Mouse (Mus musculus): Measurements from ENCODE around the gene Vamp2. TPM values are rescaled to one million over a fixed set of nuclear protein-coding genes. Genes with fewer than 3 reads are reported as not detected.

Vamp2 gene
- total and polyA plus RNA-seq, 2 experiments: 5.2 to 36.9 TPM

GRCm38 (mm10) chr11:69094697-69095429, 6.6 kb downstream of the Vamp2 start, which contains the start of gene Per1:
Gene Per1, plus strand, starts transcription at chr11:69095217.
- peaks cover 2% of the 10 kb centered on the region; the same call in 1 of the 2 replicates for H3K36me3 ChIP-seq (ENCODE audit: control insufficient read depth, insufficient read depth, low read length)
- under 1% methylated on average over 37 of the region's 37 CpGs for WGBS
- peak within 1 kb of the TSS; percentile 82 for H3K4me3 ChIP-seq (ENCODE audit: insufficient read depth, low read depth, low read length)
- H3K9ac ChIP-seq (ENCODE audit: low read depth, low read length): peak within 1 kb of the TSS; percentile 88
- H3K79me2 ChIP-seq (ENCODE audit: control insufficient read depth, insufficient read depth, low read length): peaks cover 6% of the 10 kb centered on the region; the same call in 1 of the 2 replicates
- no peaks in the 10 kb centered on the region for H3K27me3 ChIP-seq (ENCODE audit: control insufficient read depth, insufficient read depth, low read length)
- H3K4me1 ChIP-seq (ENCODE audit: control insufficient read depth, insufficient read depth, low read length): peaks cover 13% of the 10 kb centered on the region
- peak; percentile 99 for DNase-seq (ENCODE audit: extremely low read depth, low read depth, low spot score)
- peak within 1 kb of the TSS; percentile 98 for H3K27ac ChIP-seq (replicated peaks; ENCODE audit: insufficient read depth, low read depth, low read length)
- TF ChIP-seq POLR2A (IDR thresholded peaks at IDR 0.05; ENCODE audit: extremely low read depth, insufficient read depth, low read length) (peak; percentile 93), CTCF (IDR thresholded peaks at IDR 0.05; ENCODE audit: low read depth, low read length) (no peak)

- no peak for TF ChIP-seq POLR2A (IDR thresholded peaks at IDR 0.05; ENCODE audit: extremely low read depth, insufficient read depth, low read length)
- TF ChIP-seq CTCF (IDR thresholded peaks at IDR 0.05; ENCODE audit: low read depth, low read length): no peak
- Histone ChIP-seq H3K4me1 (ENCODE audit: control insufficient read depth, insufficient read depth, low read length) (peaks cover 18% of the 10 kb centered on the region), H3K9ac (ENCODE audit: low read depth, low read length) (peak overlapping the region; percentile 88), H3K27me3 (ENCODE audit: control insufficient read depth, insufficient read depth, low read length) (no peaks in the 10 kb centered on the region), H3K36me3 (ENCODE audit: control insufficient read depth, insufficient read depth, low read length) (peaks cover 3% of the 10 kb centered on the region; the same call in 1 of the 2 replicates), H3K27ac (replicated peaks; ENCODE audit: insufficient read depth, low read depth, low read length) (peak overlapping the region; percentile 98), H3K79me2 (ENCODE audit: control insufficient read depth, insufficient read depth, low read length) (peaks cover 7% of the 10 kb centered on the region; the same call in 1 of the 2 replicates), H3K4me3 (ENCODE audit: insufficient read depth, low read depth, low read length) (peak overlapping the region; percentile 82)
- peak; percentile 58 for DNase-seq (ENCODE audit: extremely low read depth, low read depth, low spot score)
- under 1% methylated on average over 27 of the region's 27 CpGs for WGBS
These were observed 7.4 kb downstream of the Vamp2 start for GRCm38 (mm10) chr11:69095511-69096231.

- Histone ChIP-seq H3K79me2 (ENCODE audit: control insufficient read depth, insufficient read depth, low read length) (peaks cover 13% of the 10 kb centered on the region; the same call in 1 of the 2 replicates), H3K27me3 (ENCODE audit: control insufficient read depth, insufficient read depth, low read length) (no peaks in the 10 kb centered on the region), H3K4me1 (ENCODE audit: control insufficient read depth, insufficient read depth, low read length) (peaks cover 18% of the 10 kb centered on the region), H3K4me3 (ENCODE audit: insufficient read depth, low read depth, low read length) (peak overlapping the region; percentile 82), H3K9ac (ENCODE audit: low read depth, low read length) (peak overlapping the region; percentile 51), H3K27ac (replicated peaks; ENCODE audit: insufficient read depth, low read depth, low read length) (peak overlapping the region; percentile 98), H3K36me3 (ENCODE audit: control insufficient read depth, insufficient read depth, low read length) (peaks cover 11% of the 10 kb centered on the region)
- TF ChIP-seq CTCF (IDR thresholded peaks at IDR 0.05; ENCODE audit: low read depth, low read length) (no peak), POLR2A (IDR thresholded peaks at IDR 0.05; ENCODE audit: extremely low read depth, insufficient read depth, low read length) (no peak)
- DNase-seq (ENCODE audit: extremely low read depth, low read depth, low spot score): no peak
- WGBS: 2% methylated on average over 9 of the region's 9 CpGs
These were observed 8.2 kb downstream of the Vamp2 start for GRCm38 (mm10) chr11:69096360-69096986.

- TF ChIP-seq POLR2A (IDR thresholded peaks at IDR 0.05; ENCODE audit: extremely low read depth, insufficient read depth, low read length) (peak; percentile 54; the same call in 1 of the 2 replicates), CTCF (IDR thresholded peaks at IDR 0.05; ENCODE audit: low read depth, low read length) (0 out of 2 replicates have a peak, but pooled peaks have one; percentile 11)
- H3K27ac ChIP-seq (replicated peaks; ENCODE audit: insufficient read depth, low read depth, low read length): peak overlapping the region; percentile 98
- H3K79me2 ChIP-seq (ENCODE audit: control insufficient read depth, insufficient read depth, low read length): peaks cover 13% of the 10 kb centered on the region; the same call in 1 of the 2 replicates
- peak overlapping the region; percentile 39 for H3K4me3 ChIP-seq (ENCODE audit: insufficient read depth, low read depth, low read length)
- H3K9ac ChIP-seq (ENCODE audit: low read depth, low read length): peak overlapping the region; percentile 67
- peaks cover 15% of the 10 kb centered on the region for H3K4me1 ChIP-seq (ENCODE audit: control insufficient read depth, insufficient read depth, low read length)
- DNase-seq (ENCODE audit: extremely low read depth, low read depth, low spot score): peak; percentile 87
- peaks cover 18% of the 10 kb centered on the region for H3K36me3 ChIP-seq (ENCODE audit: control insufficient read depth, insufficient read depth, low read length)
- 1% methylated on average over 29 of the region's 29 CpGs for WGBS
- H3K27me3 ChIP-seq (ENCODE audit: control insufficient read depth, insufficient read depth, low read length): no peaks in the 10 kb centered on the region
These were observed 9.0 kb downstream of the Vamp2 start for GRCm38 (mm10) chr11:69096987-69097900.

Data from liver, adult 2 months (tissue).